Mouse (Mus musculus) lung, adult 18-20 months (tissue): ENCODE data around the gene Adam30.
A peak's percentile ranks its signal among the peaks of the same experiment; 100 is the strongest.
"Not testable (repeated sequence)": the region's sequence is repeated elsewhere in the genome, so short reads cannot be mapped to it uniquely, and the experiment has no call there.

Experiments
- DNase-seq, 2 experiments: peaks; one replicate each; pipeline ENCODE4 v3.0.0; 2022; ENCODE audit warnings: mixed read lengths in 2 of 2

Adam30 gene

DNA sequence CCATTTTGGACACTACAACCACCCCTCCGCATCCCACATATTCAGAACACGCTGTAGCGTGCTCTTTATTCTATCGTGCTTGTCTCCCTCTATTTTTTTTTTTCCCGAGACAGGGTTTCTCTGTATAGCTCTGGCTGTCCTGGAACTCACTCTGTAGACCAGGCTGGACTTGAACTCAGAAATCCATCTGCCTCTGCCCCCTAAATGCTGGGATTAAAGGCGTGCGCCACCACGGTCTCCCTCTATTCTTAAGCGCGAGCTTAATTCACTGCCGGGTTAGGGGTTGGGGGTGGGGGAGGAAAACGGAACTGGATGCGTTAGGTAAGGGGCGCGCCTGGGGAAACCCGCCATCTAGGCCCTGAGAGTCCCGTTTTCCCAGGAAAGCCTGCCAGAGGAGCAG, at the start of gene Adam30:
Adam30 (plus strand) TSS at position 301 of the 400 bp plus-strand sequence.
- DNase-seq = no peak

DNA sequence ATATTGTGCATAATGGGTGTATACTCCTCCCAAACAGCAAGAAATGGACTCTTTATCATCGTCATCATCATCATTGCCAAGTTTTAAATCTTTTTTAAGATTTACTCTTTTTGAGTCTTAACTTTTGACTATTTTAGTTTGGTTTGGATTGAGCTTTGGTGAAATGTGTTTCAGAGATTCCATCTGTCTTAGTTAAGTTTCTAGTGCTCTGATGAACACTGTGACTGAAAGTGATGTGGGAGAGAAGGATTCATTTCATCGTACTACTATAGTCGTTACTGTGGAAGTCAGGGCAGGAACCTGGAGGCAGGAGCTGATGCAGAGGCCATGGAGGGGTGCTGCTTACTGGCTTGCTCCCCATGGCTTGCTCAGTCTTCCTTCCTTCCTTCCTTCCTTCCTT, 42.2 kb upstream of the Adam30 start:
- no peak for DNase-seq

- no peak for DNase-seq
These were observed 41.1 kb upstream of the Adam30 start for GRCm38 (mm10) chr3:98119338-98119737.

DNA sequence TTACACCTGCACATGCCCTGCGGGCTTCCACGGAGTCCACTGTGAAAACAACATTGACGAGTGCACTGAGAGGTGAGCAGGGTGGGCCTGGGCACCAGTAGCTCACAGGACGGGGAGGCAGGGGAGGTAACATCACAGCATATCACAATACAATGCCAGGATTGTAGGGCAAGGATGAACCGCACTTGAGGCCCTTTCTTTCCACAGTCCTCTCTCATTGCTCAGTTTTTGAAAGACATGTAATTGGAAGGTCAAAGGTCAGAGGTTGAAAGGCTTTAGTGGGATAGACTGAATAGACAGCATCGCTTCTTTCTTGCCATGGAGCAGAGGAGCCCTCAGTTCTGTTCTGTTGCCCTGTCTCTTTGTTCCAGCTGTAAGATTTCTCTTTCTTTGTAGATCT, 39.5 kb upstream of the Adam30 start:
- DNase-seq = no peak

DNA sequence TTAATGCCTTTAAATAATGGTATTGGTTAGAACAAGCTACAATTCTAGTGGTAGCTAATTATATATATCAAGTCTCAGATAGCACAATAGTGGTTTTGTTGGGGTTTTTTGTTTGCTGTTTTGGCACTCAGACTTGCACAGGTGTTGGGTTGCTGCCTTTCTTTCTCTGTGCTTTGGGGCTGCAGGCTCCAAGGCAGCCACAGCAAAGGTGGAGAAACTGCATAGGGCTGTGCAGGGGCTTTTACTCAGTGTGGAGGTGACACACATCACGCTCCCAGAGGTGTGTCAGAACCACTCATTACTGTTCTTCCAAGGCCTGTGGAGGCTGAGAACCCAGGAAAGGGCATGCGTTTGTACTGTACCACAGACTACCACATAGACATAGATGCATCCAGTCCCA, 32.7 kb upstream of the Adam30 start:
- DNase-seq = no peak

GRCm38 (mm10) chr3:98128716-98129115, 31.7 kb upstream of the Adam30 start:
- no peak for DNase-seq

DNA sequence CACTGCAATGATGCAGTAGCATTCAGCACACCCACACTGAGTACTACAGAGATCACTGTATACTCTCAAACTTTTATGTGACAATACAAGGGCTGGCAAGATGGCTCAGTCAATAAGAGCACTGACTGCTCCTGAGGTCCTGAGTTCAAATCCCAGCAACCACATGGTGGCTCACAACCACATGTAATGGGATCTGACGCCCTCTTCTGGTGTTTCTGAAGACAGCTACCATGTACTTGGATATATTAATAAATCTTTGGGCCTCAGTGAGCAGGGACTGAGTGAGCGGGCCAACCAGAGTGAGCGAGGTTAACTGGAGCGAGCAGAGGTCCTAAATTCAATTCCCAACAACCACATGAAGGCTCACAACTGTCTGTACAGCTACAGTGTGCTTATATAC, 28.3 kb upstream of the Adam30 start:
- not testable (repeated sequence) for DNase-seq

DNA sequence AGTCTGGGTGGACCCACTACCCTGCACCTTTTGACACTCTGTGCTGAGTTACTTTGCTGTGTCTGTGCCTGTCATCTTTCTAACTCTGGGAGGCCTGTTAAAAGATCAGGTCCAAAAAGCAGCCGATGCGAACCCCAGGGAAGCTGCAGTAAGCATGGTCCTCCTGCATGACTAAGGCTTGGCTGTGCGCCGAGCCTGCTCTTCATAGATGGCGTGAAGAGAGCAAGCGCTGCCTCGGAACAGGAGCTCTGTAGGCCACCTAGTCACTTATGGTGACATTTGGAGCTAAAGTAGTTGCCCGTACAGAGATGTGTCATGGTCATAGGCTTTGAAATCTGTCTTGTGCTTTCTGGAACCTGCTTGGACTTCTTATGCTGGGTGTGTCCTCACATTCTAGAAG, 27.8 kb upstream of the Adam30 start:
- no peak for DNase-seq

GRCm38 (mm10) chr3:98141456-98141855, 19.0 kb upstream of the Adam30 start:
- no peak for DNase-seq

DNA sequence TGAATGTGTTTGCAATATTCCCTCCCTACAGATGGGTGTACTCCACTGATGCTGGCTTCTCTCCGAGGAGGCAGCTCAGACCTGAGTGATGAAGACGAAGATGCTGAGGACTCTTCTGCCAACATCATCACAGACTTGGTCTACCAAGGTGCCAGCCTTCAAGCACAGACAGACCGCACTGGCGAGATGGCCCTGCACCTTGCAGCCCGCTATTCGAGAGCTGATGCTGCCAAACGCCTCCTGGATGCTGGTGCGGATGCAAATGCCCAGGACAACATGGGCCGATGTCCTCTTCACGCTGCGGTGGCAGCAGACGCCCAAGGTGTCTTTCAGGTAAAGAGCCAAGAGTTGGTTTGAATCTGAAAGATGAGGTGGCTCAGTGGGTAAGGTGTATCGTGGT, 17.6 kb upstream of the Adam30 start:
- no peak for DNase-seq

- DNase-seq = peak in 1 of 2 experiments; percentile 2
These were observed 15.2 kb upstream of the Adam30 start for GRCm38 (mm10) chr3:98145204-98145603.

- peak in 1 of 2 experiments; percentile 4 for DNase-seq
These were observed 13.7 kb upstream of the Adam30 start for GRCm38 (mm10) chr3:98146471-98147410.

DNA sequence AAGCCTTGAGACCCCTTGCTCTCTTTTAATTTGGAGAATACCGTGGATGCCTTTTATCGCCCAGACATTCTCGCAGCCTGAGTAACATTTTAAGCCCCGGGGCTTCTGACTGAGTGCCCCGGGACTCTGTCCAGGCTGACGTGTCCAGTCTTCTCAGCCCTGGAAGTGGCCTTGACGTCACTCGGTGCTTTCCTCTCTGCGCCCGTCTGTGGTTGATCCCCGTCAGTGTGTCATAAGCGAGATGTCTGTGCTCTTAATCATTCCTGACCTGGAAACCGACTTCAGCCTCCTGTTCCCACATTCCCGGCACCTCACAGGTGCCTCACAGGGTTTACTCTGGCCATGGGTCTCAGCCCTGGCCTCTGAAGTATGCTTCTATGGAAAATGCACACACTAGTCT, 12.7 kb upstream of the Adam30 start:
- no peak for DNase-seq

DNA sequence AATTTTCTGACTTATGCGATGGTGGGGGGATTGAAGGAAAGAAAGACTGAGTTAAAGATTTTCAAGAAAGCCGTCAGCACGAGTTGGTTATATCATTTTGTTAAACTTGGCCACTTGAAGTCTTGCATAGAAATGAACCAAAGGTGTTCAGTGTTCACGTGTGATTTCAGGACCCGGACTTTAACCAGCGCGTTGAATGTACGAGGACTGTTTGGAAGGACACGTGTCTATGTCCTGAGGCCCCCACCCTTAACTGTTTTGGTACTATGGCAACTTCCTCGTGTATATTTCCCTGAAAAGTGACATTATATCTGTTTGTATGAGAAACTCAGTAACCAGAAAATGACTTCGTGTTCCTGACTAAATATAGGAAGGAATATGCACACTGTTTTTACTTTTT, 10.5 kb upstream of the Adam30 start:
- no peak for DNase-seq

GRCm38 (mm10) chr3:98151016-98151415, 9.4 kb upstream of the Adam30 start:
- no peak for DNase-seq

DNA sequence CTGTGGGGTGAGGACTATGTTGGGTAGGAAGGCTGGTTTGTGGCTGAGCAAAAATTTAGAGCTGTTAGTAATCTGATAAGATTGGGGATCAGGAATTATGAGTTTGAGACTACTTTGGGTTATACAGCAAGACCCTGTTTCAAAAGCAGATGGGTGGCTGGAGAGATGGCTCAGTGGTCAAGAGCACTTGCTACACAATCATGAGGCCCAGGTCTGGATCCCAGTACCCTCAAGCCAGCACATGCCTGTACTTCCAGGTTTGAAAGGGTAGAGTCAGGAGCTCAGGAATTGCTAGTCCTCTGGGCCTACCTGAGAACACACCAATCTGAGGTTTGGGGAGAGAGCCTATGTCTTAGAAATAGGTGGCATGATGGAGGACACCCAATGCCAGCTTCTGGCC, 7.0 kb upstream of the Adam30 start:
- DNase-seq = no peak

- DNase-seq = no peak
These were observed 4.3 kb upstream of the Adam30 start for GRCm38 (mm10) chr3:98156158-98156557.

DNA sequence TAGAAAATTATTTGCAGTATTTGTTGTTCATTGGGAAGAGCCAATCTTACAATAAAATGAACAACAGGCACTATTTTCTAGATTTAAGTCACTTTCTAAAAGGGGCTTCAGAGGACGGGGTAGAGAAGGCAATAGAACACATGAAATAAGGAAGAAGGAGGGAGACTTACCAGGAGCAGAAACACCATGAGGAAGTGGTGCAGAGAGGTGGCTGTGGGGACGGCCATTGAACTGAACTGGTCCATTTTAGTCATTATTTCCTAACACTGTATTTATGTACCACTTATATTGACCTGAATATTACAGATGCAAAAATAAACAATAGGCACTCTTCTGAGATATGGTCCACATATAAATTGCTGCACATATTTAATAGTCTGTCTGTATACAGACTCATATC, 3.4 kb upstream of the Adam30 start:
- DNase-seq = no peak

GRCm38 (mm10) chr3:98157585-98157984, 2.8 kb upstream of the Adam30 start:
- DNase-seq = no peak

- DNase-seq = no peak
These were observed 1.8 kb upstream of the Adam30 start for GRCm38 (mm10) chr3:98158646-98159045.

DNA sequence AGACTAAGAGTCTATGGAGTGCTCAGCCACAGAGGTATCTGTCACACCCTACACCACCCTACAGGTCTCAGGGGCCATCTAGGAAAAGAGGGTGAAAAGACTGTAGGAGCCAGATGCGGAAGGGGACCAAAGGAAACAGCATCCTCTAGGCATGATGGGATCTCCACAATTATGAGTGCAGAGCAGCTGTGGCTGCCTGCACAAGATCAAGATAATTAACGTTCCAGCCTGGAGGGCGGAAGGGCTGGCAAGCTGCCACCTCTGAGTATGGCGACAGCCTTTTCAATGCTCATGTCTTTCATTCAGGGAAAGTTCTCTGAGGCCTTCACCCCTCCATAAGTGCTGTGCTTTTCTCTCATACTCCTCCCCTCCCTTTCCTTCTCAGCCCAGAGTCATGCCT, 1.1 kb upstream of the Adam30 start:
- DNase-seq = no peak

GRCm38 (mm10) chr3:98178340-98178739, 17.9 kb downstream of the Adam30 start:
- DNase-seq = peak; percentile 49 to 54

GRCm38 (mm10) chr3:98180805-98181204, 20.4 kb downstream of the Adam30 start:
- DNase-seq = peak; percentile 35 to 60

DNA sequence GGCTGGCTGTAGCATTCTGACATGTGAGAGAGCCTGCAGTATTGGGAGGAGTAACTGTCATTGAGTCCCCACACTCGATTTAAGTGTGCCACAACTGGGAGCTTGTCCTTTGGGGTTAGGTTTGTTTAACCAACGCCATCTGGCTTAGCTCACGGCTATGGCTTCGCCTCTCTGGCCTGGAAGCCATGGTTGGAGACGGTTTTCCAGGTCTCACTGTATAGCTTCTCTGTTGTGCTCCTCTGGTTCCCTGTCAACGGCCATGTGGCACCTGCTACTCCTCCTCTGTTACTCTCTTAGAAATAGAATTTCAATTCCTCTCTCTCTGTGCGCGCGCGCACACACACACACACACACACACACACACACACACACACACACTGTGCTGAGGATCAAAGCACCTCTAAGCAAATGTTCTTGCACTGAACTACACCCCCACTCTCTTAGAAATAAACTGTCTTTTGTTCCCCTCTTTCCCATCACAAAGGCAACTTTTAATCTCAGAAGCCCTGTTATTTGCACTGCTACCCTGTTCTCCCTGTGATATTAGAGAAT, 24.8 kb downstream of the Adam30 start:
- no peak for DNase-seq
